Mouse (Mus musculus): Measurements from ENCODE around the gene Cables2. TPM values are rescaled to one million over a fixed set of nuclear protein-coding genes. Genes with fewer than 3 reads are reported as not detected.

Cables2 gene
- total and polyA plus RNA-seq, 2 experiments from 2014 or later: 28.4 to 58.8 TPM

GRCm38 (mm10) chr2:180279321-180279720, 6.0 kb upstream of the Cables2 start:
- no peak overlapping the region for H3K9ac ChIP-seq
- no peaks in the 10 kb centered on the region for H3K4me1 ChIP-seq (ENCODE audit: insufficient read depth)
- DNase-seq (no peak), ATAC-seq (no peak)
- WGBS: 87% methylated on average over 8 of the region's 8 CpGs
- H3K9me3 ChIP-seq (ENCODE audit: low read length): no peaks in the 10 kb centered on the region
- H3K27ac ChIP-seq (ENCODE audit: low read depth, low read length): no peak overlapping the region
- no peak for TF ChIP-seq CTCF (IDR thresholded peaks at IDR 0.05; ENCODE audit: low read depth)
- no peaks in the 10 kb centered on the region for H3K36me3 ChIP-seq (ENCODE audit: insufficient read depth)
- H3K4me2 ChIP-seq (ENCODE audit: low read depth): no peak overlapping the region
- no peaks in the 10 kb centered on the region for H3K27me3 ChIP-seq (ENCODE audit: insufficient read depth, low read length)
- H3K4me3 ChIP-seq (ENCODE audit: low read depth, low read length): no peak overlapping the region

GRCm38 (mm10) chr2:180277773-180278320, 4.6 kb upstream of the Cables2 start:
- no peak for TF ChIP-seq CTCF (IDR thresholded peaks at IDR 0.05; ENCODE audit: low read depth)
- 67% methylated on average over 8 of the region's 8 CpGs for WGBS
- Histone ChIP-seq H3K9ac (no peak overlapping the region), H3K27ac (ENCODE audit: low read depth, low read length) (no peak overlapping the region), H3K4me1 (ENCODE audit: insufficient read depth) (no peaks in the 10 kb centered on the region), H3K36me3 (ENCODE audit: insufficient read depth) (no peaks in the 10 kb centered on the region), H3K4me2 (ENCODE audit: low read depth) (no peak overlapping the region), H3K27me3 (ENCODE audit: insufficient read depth, low read length) (no peaks in the 10 kb centered on the region), H3K9me3 (ENCODE audit: low read length) (no peaks in the 10 kb centered on the region), H3K4me3 (ENCODE audit: low read depth, low read length) (no peak overlapping the region)
- DNase-seq (no peak), ATAC-seq (no peak)

- Histone ChIP-seq H3K27ac (ENCODE audit: low read depth, low read length) (no peak overlapping the region), H3K36me3 (ENCODE audit: insufficient read depth) (no peaks in the 10 kb centered on the region), H3K9ac (no peak overlapping the region), H3K4me1 (ENCODE audit: insufficient read depth) (peaks cover 9% of the 10 kb centered on the region), H3K9me3 (ENCODE audit: low read length) (no peaks in the 10 kb centered on the region), H3K4me2 (ENCODE audit: low read depth) (no peak overlapping the region), H3K4me3 (ENCODE audit: low read depth, low read length) (no peak overlapping the region), H3K27me3 (ENCODE audit: insufficient read depth, low read length) (no peaks in the 10 kb centered on the region)
- no peak for TF ChIP-seq CTCF (IDR thresholded peaks at IDR 0.05; ENCODE audit: low read depth)
- ATAC-seq (no peak), DNase-seq (no peak)
- WGBS: 72% methylated on average over 8 of the region's 8 CpGs
These were observed 3.6 kb upstream of the Cables2 start for GRCm38 (mm10) chr2:180276851-180277259.

- no peak for DNase-seq
- Histone ChIP-seq H3K9me3 (ENCODE audit: low read length) (no peaks in the 10 kb centered on the region), H3K36me3 (ENCODE audit: insufficient read depth) (no peaks in the 10 kb centered on the region), H3K27ac (ENCODE audit: low read depth, low read length) (no peak overlapping the region), H3K9ac (no peak overlapping the region), H3K4me2 (ENCODE audit: low read depth) (no peak overlapping the region), H3K27me3 (ENCODE audit: insufficient read depth, low read length) (no peaks in the 10 kb centered on the region), H3K4me3 (ENCODE audit: low read depth, low read length) (no peak overlapping the region), H3K4me1 (ENCODE audit: insufficient read depth) (peaks cover 11% of the 10 kb centered on the region)
- no peak for ATAC-seq
- 55% methylated on average over 4 of the region's 4 CpGs for WGBS
- TF ChIP-seq CTCF (IDR thresholded peaks at IDR 0.05; ENCODE audit: low read depth): no peak
These were observed 3.1 kb upstream of the Cables2 start for GRCm38 (mm10) chr2:180276385-180276784.

GRCm38 (mm10) chr2:180275836-180276235, 2.5 kb upstream of the Cables2 start:
- TF ChIP-seq CTCF (IDR thresholded peaks at IDR 0.05; ENCODE audit: low read depth): peak; percentile 96
- H3K9ac ChIP-seq: no peak overlapping the region
- WGBS: 2% methylated on average over 8 of the region's 8 CpGs
- no peak overlapping the region for H3K4me3 ChIP-seq (ENCODE audit: low read depth, low read length)
- no peak overlapping the region for H3K27ac ChIP-seq (ENCODE audit: low read depth, low read length)
- no peaks in the 10 kb centered on the region for H3K27me3 ChIP-seq (ENCODE audit: insufficient read depth, low read length)
- H3K4me1 ChIP-seq (ENCODE audit: insufficient read depth): peaks cover 11% of the 10 kb centered on the region
- ATAC-seq (no peak), DNase-seq (peak; percentile 91)
- no peaks in the 10 kb centered on the region for H3K36me3 ChIP-seq (ENCODE audit: insufficient read depth)
- no peaks in the 10 kb centered on the region for H3K9me3 ChIP-seq (ENCODE audit: low read length)
- H3K4me2 ChIP-seq (ENCODE audit: low read depth): 0 out of 2 replicates have a peak overlapping the region, but pooled peaks have one; percentile 4

GRCm38 (mm10) chr2:180274523-180274922, 1.2 kb upstream of the Cables2 start:
- Histone ChIP-seq H3K9me3 (ENCODE audit: low read length) (no peaks in the 10 kb centered on the region), H3K36me3 (ENCODE audit: insufficient read depth) (peaks cover 9% of the 10 kb centered on the region; the same call in 1 of the 2 replicates), H3K9ac (no peak overlapping the region), H3K4me2 (ENCODE audit: low read depth) (no peak overlapping the region), H3K27me3 (ENCODE audit: insufficient read depth, low read length) (no peaks in the 10 kb centered on the region), H3K4me1 (ENCODE audit: insufficient read depth) (peaks cover 11% of the 10 kb centered on the region), H3K4me3 (ENCODE audit: low read depth, low read length) (no peak overlapping the region), H3K27ac (ENCODE audit: low read depth, low read length) (no peak overlapping the region)
- no peak for ATAC-seq
- TF ChIP-seq CTCF (IDR thresholded peaks at IDR 0.05; ENCODE audit: low read depth): no peak
- WGBS: 84% methylated on average over 2 of the region's 2 CpGs
- DNase-seq: no peak

- H3K27ac ChIP-seq (ENCODE audit: low read depth, low read length): 0 out of 2 replicates have a peak overlapping the region, but pooled peaks have one; percentile 35
These were observed 393 bp downstream of the Cables2 start for GRCm38 (mm10) chr2:180272884-180273321.

More at GRCm38 (mm10) chr2:180272884-180273321, 393 bp downstream of the Cables2 start:
- no peak for TF ChIP-seq CTCF (IDR thresholded peaks at IDR 0.05; ENCODE audit: low read depth)
- Histone ChIP-seq H3K4me1 (ENCODE audit: insufficient read depth) (peaks cover 11% of the 10 kb centered on the region), H3K4me2 (ENCODE audit: low read depth) (peak overlapping the region; percentile 94), H3K27me3 (ENCODE audit: insufficient read depth, low read length) (no peaks in the 10 kb centered on the region), H3K9me3 (ENCODE audit: low read length) (no peaks in the 10 kb centered on the region), H3K36me3 (ENCODE audit: insufficient read depth) (peaks cover 20% of the 10 kb centered on the region; the same call in 1 of the 2 replicates), H3K9ac (peak overlapping the region; percentile 91), H3K4me3 (ENCODE audit: low read depth, low read length) (peak overlapping the region; percentile 83)
- WGBS: 3% methylated on average over 33 of the region's 37 CpGs
- ATAC-seq (peak; percentile 27), DNase-seq (no peak)
